Mouse (Mus musculus): ENCODE measurements around the gene Clip1. TPM values are rescaled to one million over a fixed set of nuclear protein-coding genes. Genes with fewer than 3 reads are reported as not detected.

Gene Clip1
- total RNA-seq, 2 experiments from 2014 or later = 132 to 133 TPM

DNA sequence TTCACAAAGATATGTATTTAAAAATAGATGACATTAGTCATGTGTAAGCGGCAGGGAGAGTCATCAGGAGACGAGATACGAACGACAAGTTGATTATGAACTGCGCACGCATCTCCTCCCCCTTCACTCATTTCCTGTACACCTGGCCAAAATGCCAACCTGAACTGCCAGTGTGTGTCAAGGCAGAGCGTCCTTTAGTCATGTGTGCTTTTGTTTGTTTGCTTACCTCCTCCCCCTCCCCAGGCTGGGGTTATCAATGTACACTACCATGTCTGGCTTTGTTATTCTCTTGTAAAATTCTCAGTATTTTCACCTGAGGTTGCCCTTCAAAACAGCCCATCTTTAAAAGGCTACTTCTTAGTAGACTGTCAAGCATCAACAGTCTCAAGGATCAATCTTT lies 75.0 kb downstream of the Clip1 start:
- no peak for DNase-seq (ENCODE audit: low spot score in 2 of 2)

- no peak for DNase-seq (ENCODE audit: low spot score in 2 of 2)
Measured at GRCm38 (mm10) chr5:123607211-123607669, 77.2 kb downstream of the Clip1 start.

GRCm38 (mm10) chr5:123603496-123603895 lies 80.9 kb downstream of the Clip1 start:
- peak; percentile 37 to 61 for DNase-seq (ENCODE audit: low spot score in 2 of 2)

DNA sequence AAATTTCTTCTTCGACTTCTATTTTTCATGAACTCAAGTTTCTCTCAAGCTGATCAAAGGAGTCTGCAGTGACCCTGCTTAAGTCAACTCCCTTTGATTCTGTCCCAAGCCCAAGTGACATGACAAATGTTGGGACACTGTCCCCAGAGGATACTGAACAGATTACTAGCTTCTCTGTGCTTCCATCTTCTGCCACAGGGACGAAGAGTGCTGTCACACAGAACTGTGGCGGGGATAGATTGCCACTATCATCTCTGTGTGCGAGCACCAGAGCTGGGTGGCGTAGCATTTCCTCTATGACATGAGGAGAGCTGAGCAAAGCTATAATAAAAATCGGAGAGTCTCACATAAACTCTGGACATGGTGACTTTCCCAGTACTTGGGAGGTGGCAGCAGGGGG lies 82.2 kb downstream of the Clip1 start:
- DNase-seq (ENCODE audit: low spot score in 2 of 2) = no peak

- DNase-seq (ENCODE audit: low spot score in 2 of 2) = no peak
Measured at GRCm38 (mm10) chr5:123599319-123599718, 85.1 kb downstream of the Clip1 start.

DNA sequence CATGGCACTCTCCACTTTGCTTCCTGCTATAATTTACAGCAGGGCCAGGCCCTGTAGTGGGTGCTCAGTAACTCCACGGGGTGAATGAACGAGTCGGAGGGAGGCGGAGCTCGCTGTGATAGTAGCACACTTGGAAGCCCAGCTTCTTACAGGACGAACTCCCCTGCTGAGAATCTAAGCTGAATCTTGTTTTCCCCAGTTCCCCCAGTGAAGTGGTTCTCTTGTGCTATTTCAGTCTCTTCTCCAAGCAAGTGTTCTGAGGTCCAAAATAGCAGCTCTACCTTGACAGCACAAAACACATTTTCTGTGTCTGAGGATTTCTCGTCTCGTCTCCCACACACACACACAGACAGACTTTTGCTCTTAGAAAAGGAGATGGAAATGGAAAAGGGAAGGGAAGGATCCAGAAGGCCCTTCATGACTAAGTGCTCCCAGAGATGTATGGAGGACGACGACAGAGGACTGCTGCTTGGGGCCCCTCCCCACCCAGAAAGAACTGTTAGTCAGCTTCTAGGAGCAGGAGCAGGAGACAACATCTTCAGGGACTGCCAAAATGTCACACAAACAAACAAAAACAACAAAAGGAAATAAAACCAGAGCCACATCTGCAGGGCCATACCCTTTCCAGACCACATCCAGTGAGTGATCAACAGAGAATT lies 90.7 kb downstream of the Clip1 start:
- peak; percentile 39 to 46 for DNase-seq (ENCODE audit: low spot score in 2 of 2)

- DNase-seq (ENCODE audit: low spot score in 2 of 2) = no peak
Measured at GRCm38 (mm10) chr5:123580043-123580442, 104.4 kb downstream of the Clip1 start.

DNA sequence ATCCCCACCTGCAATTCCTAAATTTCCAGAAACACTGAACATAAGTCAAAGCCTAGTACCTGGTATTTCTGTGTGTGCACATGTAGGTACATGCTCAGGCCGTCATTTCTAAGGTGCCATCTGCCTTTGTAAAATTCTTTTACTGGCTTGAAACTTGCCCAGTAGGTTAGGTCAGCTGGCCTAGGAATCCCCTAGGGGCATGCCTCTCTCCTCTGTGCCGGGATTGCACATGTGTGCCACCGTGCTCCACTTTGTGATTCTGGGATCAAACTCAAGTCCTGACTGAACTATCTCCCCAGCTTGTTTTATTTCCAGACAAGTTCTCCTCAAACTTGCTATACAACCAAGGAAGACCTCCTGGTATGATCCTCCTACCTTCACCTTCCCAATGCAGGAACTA lies 107.7 kb downstream of the Clip1 start:
- no peak for DNase-seq (ENCODE audit: low spot score in 2 of 2)

DNA sequence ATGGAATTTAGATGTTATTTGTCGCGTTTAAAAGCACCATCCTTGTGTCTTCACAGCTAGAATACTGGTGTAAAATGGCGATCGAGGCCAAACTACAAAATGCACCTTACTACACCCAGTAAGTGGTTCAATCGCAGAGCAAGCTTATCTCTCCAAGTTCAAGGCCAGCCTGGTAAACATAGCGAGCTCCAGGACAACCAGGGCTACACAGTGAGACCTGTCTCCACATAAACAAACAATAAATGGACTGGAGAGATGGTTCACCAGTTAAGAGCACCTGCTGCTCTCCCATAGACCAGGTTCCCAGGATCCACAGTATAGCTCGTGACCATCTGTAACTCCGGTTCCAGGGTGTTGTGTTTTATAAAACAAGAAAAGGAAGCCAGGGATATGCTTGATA lies 111.1 kb downstream of the Clip1 start:
- DNase-seq (ENCODE audit: low spot score in 2 of 2) = no peak

DNA sequence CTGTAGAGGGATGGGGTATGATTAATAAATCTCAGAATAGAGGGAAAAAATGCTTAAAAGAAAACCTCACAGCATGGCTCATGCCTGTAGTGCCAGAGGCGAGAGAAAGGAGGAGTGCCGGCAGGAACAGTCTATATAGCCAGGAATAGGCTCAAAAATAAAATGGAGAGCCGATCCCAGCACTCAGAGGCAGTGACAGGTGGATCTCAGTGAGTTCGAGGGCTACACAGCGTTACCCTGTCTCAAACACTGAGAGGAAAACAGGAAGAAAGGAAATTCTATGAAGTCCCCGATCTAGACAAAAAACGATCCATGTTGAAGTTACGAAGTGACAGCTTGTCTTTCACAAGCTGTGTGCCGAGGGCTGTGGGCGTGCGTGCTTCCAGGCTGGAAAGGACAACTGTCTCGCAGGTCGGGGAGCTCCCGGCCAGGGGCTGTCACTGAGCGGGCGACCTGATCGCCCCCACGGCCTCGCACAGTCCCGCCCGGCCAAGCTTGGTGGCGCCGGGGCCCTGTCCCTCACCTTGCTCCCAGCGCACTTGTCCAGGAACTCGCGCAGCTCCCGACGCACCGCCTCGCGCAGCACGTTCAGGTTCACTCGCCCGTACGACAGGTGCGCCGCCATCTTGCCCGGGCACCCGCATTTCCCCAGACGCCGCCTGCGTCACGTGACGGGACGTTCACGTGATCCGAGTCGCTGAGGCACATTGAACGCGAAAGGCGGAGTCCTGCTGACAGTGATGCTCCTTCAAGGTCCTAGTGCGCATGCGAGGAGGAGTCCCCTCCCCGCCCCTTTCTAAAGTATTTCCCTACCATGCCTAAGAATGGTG lies 111.8 kb downstream of the Clip1 start, which contains the start of gene Vps33a:
Gene Vps33a (minus strand): TSS at position 682 of the 830 bp plus-strand sequence.
- DNase-seq (ENCODE audit: low spot score in 2 of 2) = peak; percentile 97 to 98

DNA sequence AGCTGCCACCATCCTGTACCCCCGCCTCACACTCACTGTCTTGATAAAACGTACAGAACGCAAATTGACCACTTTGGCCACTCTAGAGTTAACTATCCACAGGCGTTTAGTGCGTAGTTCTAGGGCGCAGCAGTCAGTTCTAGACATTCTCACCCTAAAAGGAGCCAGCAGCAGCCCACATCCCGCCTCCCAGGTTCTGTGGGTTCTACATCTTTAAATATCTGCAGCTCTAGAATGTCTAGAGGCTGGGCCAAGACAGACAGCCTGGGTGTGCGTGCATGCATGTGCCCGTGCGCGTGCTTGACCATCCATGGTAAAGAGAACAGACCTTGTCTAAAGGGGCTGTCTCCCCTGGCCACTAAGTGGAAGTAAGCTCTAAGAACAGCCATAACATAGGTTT lies 123.3 kb downstream of the Clip1 start:
- DNase-seq (ENCODE audit: low spot score in 2 of 2) = peak in 1 of 2 experiments; percentile 50

GRCm38 (mm10) chr5:123559588-123559987 lies 124.8 kb downstream of the Clip1 start:
- peak in 1 of 2 experiments; percentile 42 for DNase-seq (ENCODE audit: low spot score in 2 of 2)

DNA sequence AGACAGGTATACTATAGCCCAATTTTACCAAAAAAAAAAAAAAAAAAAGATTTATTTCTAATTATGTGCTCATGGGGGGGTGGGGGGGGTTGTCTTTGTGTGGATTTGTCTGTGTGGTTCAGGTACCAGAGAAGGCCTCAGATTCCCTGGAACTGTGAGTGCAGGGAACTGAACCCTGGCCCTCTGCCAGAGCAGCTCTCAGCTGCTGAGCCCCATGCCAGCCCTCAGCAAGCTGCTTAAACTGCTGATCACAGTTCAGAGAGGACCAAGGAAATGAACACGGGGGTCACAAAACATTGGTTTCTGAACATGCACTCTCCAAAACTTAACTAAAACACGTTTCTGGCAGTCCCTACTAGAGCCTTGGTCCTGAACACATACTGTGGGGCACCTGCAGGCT lies 128.0 kb downstream of the Clip1 start:
- DNase-seq (ENCODE audit: low spot score in 2 of 2) = peak in 1 of 2 experiments; percentile 36

- no peak for DNase-seq (ENCODE audit: low spot score in 2 of 2)
Measured at GRCm38 (mm10) chr5:123555693-123556092, 128.7 kb downstream of the Clip1 start.

- peak in 1 of 2 experiments; percentile 0 for DNase-seq (ENCODE audit: low spot score in 2 of 2)
Measured at GRCm38 (mm10) chr5:123533801-123534200, 150.6 kb downstream of the Clip1 start.

DNA sequence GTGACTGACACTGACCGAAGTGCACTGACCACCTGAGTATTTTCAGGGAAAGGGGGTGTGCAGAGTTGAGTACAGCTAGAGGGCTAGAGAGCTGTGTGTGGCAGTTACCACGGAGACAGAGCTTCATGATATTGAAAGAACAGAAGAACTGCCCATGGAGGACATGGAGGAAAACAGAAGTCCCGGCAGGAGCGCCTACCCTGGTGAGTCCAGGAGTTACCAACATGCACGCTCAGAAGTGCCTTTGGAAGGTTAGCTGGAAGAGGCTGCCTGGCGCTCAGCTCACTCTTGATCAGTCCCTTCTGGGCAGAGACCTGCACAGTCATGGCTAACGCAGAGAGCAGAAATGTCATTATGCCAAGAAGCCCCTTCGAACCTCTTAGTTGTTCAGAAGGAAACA lies 154.4 kb downstream of the Clip1 start:
- DNase-seq (ENCODE audit: low spot score in 2 of 2) = no peak

GRCm38 (mm10) chr5:123528641-123529040 lies 155.8 kb downstream of the Clip1 start:
- DNase-seq (ENCODE audit: low spot score in 2 of 2) = peak in 1 of 2 experiments; percentile 0

Other genes starting within 250 kb of the Clip1 start
- gene Lrrc43, start 195.3 kb downstream of the Clip1 start, total RNA-seq (2021) = under 1 TPM; 0.33 to 0.40 TPM
- gene Il31, start 195.1 kb downstream of the Clip1 start, total RNA-seq (2021) = not detected
- 1 to 10 TPM; 1.2 to 1.3 TPM for gene B3gnt4, start 174.2 kb downstream of the Clip1 start, total RNA-seq (2021)
- gene Diablo, start 160.4 kb downstream of the Clip1 start, total RNA-seq (2021) = 10 to 100 TPM; 26.5 to 27.2 TPM
- 1 to 10 TPM; 4.9 to 5.0 TPM for gene Gm49027, start 159.1 kb downstream of the Clip1 start, total RNA-seq (2021)
- gene Vps33a, start 111.6 kb downstream of the Clip1 start, total RNA-seq (2021) = 100 to 1,000 TPM in 1 of 2 experiments, 10 to 100 TPM in 1; 99.5 to 101 TPM
- 10 to 100 TPM; 43.0 to 49.4 TPM for gene Zcchc8, start 36.5 kb upstream of the Clip1 start, total RNA-seq (2021)
- 10 to 100 TPM; 79.4 to 88.4 TPM for gene Rsrc2, start 64.8 kb upstream of the Clip1 start, total RNA-seq (2021)
- 1 to 10 TPM in 1 of 2 experiments, under 1 TPM in 1; 0.89 to 1.1 TPM for gene Kntc1, start 65.1 kb upstream of the Clip1 start, total RNA-seq (2021)
- not detected for gene Hcar2, start 180.9 kb upstream of the Clip1 start, total RNA-seq (2021)
- gene Hcar1, start 195.4 kb upstream of the Clip1 start, total RNA-seq (2021) = 1 to 10 TPM; 1.7 to 2.2 TPM
- gene Denr, start 222.6 kb upstream of the Clip1 start, total RNA-seq (2021) = 10 to 100 TPM; 68.1 to 74.0 TPM
- gene Gm43518, start 242.8 kb upstream of the Clip1 start, total RNA-seq (2021) = 1 to 10 TPM in 1 of 2 experiments, under 1 TPM in 1; 0.80 to 1.1 TPM
- 1 to 10 TPM; 2.5 to 2.7 TPM for gene Ccdc62, start 246.1 kb upstream of the Clip1 start, total RNA-seq (2021)

Data from left cerebral cortex, adult 18-20 months (tissue).